Mouse (Mus musculus): ENCODE data around the gene Antxr2. TPM values are rescaled to one million over a fixed set of nuclear protein-coding genes. Genes with fewer than 3 reads are reported as not detected.

Gene Antxr2
- polyA plus RNA-seq, 2 experiments: 1.1 to 4.0 TPM

GRCm38 (mm10) chr5:98019396-98019795, 11.4 kb downstream of the Antxr2 start:
- H3K27ac ChIP-seq: no peak overlapping the region

DNA sequence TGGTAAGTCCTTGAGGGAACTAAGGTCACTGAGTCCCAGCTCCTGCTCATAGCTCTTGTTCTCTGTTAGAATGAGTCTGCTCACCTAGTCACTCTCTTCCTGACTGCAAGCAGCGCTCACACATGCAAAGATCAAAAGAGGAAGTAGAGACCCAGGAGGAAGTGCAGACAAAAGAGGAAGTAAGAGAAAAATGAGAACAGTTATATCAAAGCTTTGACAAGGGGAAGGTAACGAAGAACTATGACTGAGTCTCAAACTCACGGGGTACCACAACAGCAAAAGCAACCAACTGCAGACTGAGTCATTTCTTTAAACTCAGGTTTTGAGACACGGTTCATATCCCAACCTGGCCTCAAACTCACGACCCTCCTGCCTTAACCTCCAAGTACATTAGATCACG, 12.7 kb downstream of the Antxr2 start:
- DNase-seq (ENCODE audit: low read depth in 3 of 3, low spot score in 3 of 3): peak in 1 of 3 experiments; percentile 29
- H3K9me3 ChIP-seq (ENCODE audit: control insufficient read depth, low read length): no peaks in the 10 kb centered on the region
- H3K4me1 ChIP-seq (replicated peaks; ENCODE audit: control insufficient read depth in 2 of 2, insufficient read depth in 2 of 2, low read length in 1 of 2): no peaks in the 10 kb centered on the region; a peak in 1 of 4 replicates
- H3K36me3 ChIP-seq (replicated peaks; ENCODE audit: control insufficient read depth, insufficient read depth, low read depth): no peaks in the 10 kb centered on the region
- ATAC-seq (ENCODE audit: insufficient read depth): no peak; the same call in 1 of the 2 replicates
- no peak overlapping the region for H3K9ac ChIP-seq (replicated peaks)
- TF ChIP-seq CTCF (IDR thresholded peaks at IDR 0.05; ENCODE audit: low read depth): no peak
- TF ChIP-seq EP300 (IDR thresholded peaks at IDR 0.05; ENCODE audit: low read depth): no peak
- no peak overlapping the region for H3K4me3 ChIP-seq (ENCODE audit: insufficient read depth in 1 of 2, low read depth in 2 of 2, low read length in 2 of 2)
- no peaks in the 10 kb centered on the region for H3K27me3 ChIP-seq (ENCODE audit: control insufficient read depth, insufficient read depth, low read length)
- WGBS (ENCODE audit: insufficient replicate concordance): 20% methylated on average over 6 of the region's 6 CpGs
- no peak overlapping the region for H3K27ac ChIP-seq
- H3K4me2 ChIP-seq (ENCODE audit: low read depth): no peak overlapping the region

More at GRCm38 (mm10) chr5:98019396-98019795, 11.4 kb downstream of the Antxr2 start:
- Histone ChIP-seq H3K4me3 (ENCODE audit: insufficient read depth in 1 of 2, low read depth in 2 of 2, low read length in 2 of 2) (no peak overlapping the region), H3K36me3 (replicated peaks; ENCODE audit: control insufficient read depth, insufficient read depth, low read depth) (no peaks in the 10 kb centered on the region), H3K4me1 (replicated peaks; ENCODE audit: control insufficient read depth in 2 of 2, insufficient read depth in 2 of 2, low read length in 1 of 2) (no peaks in the 10 kb centered on the region; a peak in 1 of 4 replicates), H3K9ac (replicated peaks) (no peak overlapping the region), H3K9me3 (ENCODE audit: control insufficient read depth, low read length) (no peaks in the 10 kb centered on the region), H3K4me2 (ENCODE audit: low read depth) (no peak overlapping the region), H3K27me3 (ENCODE audit: control insufficient read depth, insufficient read depth, low read length) (no peaks in the 10 kb centered on the region)
- 45% methylated on average over 1 of the region's 1 CpGs for WGBS (ENCODE audit: insufficient replicate concordance)
- TF ChIP-seq CTCF (IDR thresholded peaks at IDR 0.05; ENCODE audit: low read depth): no peak
- TF ChIP-seq EP300 (IDR thresholded peaks at IDR 0.05; ENCODE audit: low read depth): no peak
- ATAC-seq (ENCODE audit: insufficient read depth) (no peak), DNase-seq (ENCODE audit: low read depth in 3 of 3, low spot score in 3 of 3) (no peak)

GRCm38 (mm10) chr5:98016247-98017203, 14.3 kb downstream of the Antxr2 start:
- no peak overlapping the region for H3K27ac ChIP-seq

DNA sequence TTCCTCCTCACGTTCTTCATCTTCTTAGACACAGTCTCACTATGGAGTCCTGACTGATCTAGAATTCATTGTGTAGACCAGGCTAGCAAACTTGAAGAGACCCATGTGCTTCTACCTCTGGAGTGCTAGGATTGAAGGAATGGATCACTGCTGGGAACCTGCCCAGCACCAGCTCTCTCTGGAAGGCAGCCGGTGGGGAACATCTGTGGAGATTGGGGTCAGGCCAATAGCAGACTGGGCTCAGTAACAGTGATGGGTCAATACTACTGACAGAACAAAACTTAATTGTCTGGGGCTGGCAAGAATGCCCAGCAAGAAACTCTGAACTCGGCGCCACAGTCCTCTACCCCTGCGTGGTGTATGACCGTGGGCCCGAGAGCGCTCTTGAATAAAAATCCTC, 25.1 kb downstream of the Antxr2 start:
- Histone ChIP-seq H3K9ac (replicated peaks) (no peak overlapping the region), H3K9me3 (ENCODE audit: control insufficient read depth, low read length) (no peaks in the 10 kb centered on the region), H3K36me3 (replicated peaks; ENCODE audit: control insufficient read depth, insufficient read depth, low read depth) (no peaks in the 10 kb centered on the region), H3K4me3 (ENCODE audit: insufficient read depth in 1 of 2, low read depth in 2 of 2, low read length in 2 of 2) (no peak overlapping the region), H3K27ac (no peak overlapping the region), H3K4me2 (ENCODE audit: low read depth) (no peak overlapping the region), H3K4me1 (replicated peaks; ENCODE audit: control insufficient read depth in 2 of 2, insufficient read depth in 2 of 2, low read length in 1 of 2) (no peaks in the 10 kb centered on the region), H3K27me3 (ENCODE audit: control insufficient read depth, insufficient read depth, low read length) (no peaks in the 10 kb centered on the region)
- ATAC-seq (ENCODE audit: insufficient read depth): no peak
- WGBS (ENCODE audit: insufficient replicate concordance): 92% methylated on average over 8 of the region's 8 CpGs
- DNase-seq (ENCODE audit: low read depth in 3 of 3, low spot score in 3 of 3): no peak
- TF ChIP-seq EP300 (IDR thresholded peaks at IDR 0.05; ENCODE audit: low read depth): no peak
- no peak for TF ChIP-seq CTCF (IDR thresholded peaks at IDR 0.05; ENCODE audit: low read depth)

More at GRCm38 (mm10) chr5:98016247-98017203, 14.3 kb downstream of the Antxr2 start:
- Histone ChIP-seq H3K36me3 (replicated peaks; ENCODE audit: control insufficient read depth, insufficient read depth, low read depth) (no peaks in the 10 kb centered on the region), H3K4me1 (replicated peaks; ENCODE audit: control insufficient read depth in 2 of 2, insufficient read depth in 2 of 2, low read length in 1 of 2) (no peaks in the 10 kb centered on the region; a peak in 1 of 4 replicates), H3K9me3 (ENCODE audit: control insufficient read depth, low read length) (no peaks in the 10 kb centered on the region), H3K4me3 (ENCODE audit: insufficient read depth in 1 of 2, low read depth in 2 of 2, low read length in 2 of 2) (no peak overlapping the region), H3K4me2 (ENCODE audit: low read depth) (no peak overlapping the region), H3K9ac (replicated peaks) (no peak overlapping the region), H3K27me3 (ENCODE audit: control insufficient read depth, insufficient read depth, low read length) (no peaks in the 10 kb centered on the region)
- no peak for TF ChIP-seq EP300 (IDR thresholded peaks at IDR 0.05; ENCODE audit: low read depth)
- TF ChIP-seq CTCF (IDR thresholded peaks at IDR 0.05; ENCODE audit: low read depth): no peak
- DNase-seq (ENCODE audit: low read depth in 3 of 3, low spot score in 3 of 3) (peak in 1 of 3 experiments; percentile 31), ATAC-seq (ENCODE audit: insufficient read depth) (no peak)
- WGBS (ENCODE audit: insufficient replicate concordance): 44% methylated on average over 20 of the region's 20 CpGs

DNA sequence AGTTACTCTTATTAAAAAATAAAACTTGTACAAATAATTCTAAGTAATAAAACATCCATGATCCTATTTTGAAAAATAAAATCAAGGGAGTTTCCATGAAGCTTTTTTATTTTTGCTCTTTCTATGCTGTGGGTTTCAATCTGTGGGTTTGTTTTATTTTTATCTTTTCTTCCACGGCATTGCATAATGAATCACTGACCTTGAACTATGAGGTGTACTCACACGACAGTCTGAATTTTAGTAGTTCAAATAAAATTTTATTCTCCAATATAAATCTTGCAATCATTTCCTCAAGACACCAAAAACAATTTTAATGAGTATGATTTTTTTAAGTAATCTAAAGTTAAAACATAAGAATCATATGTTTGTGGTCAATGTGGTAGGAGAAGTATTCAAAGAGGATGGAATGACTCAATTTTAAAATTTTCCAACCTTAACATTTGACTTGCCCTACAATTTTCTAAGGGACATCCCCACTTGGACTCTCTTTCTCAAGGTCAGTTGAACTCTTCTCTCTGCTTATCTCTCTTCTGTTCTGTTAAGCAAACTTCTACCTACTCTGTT, 31.5 kb downstream of the Antxr2 start:
- H3K4me1 ChIP-seq (replicated peaks; ENCODE audit: control insufficient read depth in 2 of 2, insufficient read depth in 2 of 2, low read length in 1 of 2): no peaks in the 10 kb centered on the region
- WGBS (ENCODE audit: insufficient replicate concordance): 50% methylated on average over 2 of the region's 2 CpGs
- no peak for ATAC-seq (ENCODE audit: insufficient read depth)
- H3K36me3 ChIP-seq (replicated peaks; ENCODE audit: control insufficient read depth, insufficient read depth, low read depth): no peaks in the 10 kb centered on the region
- no peak overlapping the region for H3K27ac ChIP-seq
- no peak overlapping the region for H3K4me2 ChIP-seq (ENCODE audit: low read depth)
- TF ChIP-seq EP300 (IDR thresholded peaks at IDR 0.05; ENCODE audit: low read depth) (no peak), CTCF (IDR thresholded peaks at IDR 0.05; ENCODE audit: low read depth) (no peak)
- no peaks in the 10 kb centered on the region for H3K27me3 ChIP-seq (ENCODE audit: control insufficient read depth, insufficient read depth, low read length)
- no peak overlapping the region for H3K9ac ChIP-seq (replicated peaks)
- no peak overlapping the region for H3K4me3 ChIP-seq (ENCODE audit: insufficient read depth in 1 of 2, low read depth in 2 of 2, low read length in 2 of 2)
- H3K9me3 ChIP-seq (ENCODE audit: control insufficient read depth, low read length): no peaks in the 10 kb centered on the region
- no peak for DNase-seq (ENCODE audit: low read depth in 3 of 3, low spot score in 3 of 3)
